Mouse (Mus musculus) ovary, postnatal 36 days (tissue): ENCODE measurements around the gene Prkar2a.
"Not testable (repeated sequence)": the region's sequence is repeated elsewhere in the genome, so short reads cannot be mapped to it uniquely, and the experiment has no call there.

Experiments used
- DNase-seq: peaks from one replicate; pipeline ENCODE4 v3.0.0; 2022; ENCODE audit warnings: low spot score, mixed read lengths

Prkar2a gene

DNA sequence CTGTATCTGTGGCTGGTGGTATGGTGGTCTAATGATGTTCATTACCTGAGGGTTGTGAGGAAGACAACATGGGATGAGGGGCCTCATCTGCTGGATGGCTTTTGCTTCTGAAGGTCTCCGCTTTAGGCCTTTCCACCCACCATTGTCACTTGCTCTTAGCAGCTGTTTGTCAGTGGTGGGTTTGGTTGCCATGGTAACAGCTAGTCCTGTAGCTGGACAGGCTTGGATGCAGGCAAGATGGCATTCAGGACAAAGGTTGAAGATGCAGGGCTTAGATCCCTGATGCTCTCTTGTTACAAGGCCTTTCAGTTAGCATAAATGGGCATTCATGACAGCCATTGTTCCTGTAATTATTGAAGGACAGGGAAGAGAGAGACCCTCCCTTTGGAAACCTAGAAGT lies at the start of gene Prkar2a:
Gene Prkar2a (plus strand): TSS at position 209 of the 400 bp plus-strand sequence.
- no peak for DNase-seq

DNA sequence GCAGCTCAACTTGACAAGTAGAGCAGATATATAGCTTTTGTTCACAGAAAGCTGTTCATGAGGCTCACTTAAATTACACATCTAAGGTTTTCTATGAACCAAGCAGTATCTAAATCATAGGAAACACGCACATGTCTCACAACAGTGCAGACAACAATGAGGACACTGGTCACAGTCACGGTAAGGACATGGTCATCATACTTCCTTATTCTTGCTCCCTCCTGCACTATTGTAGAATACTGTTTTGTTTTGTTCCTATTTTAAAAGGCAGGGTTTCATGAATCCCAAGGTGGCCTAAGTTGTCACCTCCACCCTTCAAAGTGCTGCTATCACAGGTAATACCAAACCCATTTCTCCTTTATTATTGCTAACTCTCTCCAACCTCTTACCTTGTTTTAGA lies 49.3 kb upstream of the Prkar2a start:
- no peak for DNase-seq

DNA sequence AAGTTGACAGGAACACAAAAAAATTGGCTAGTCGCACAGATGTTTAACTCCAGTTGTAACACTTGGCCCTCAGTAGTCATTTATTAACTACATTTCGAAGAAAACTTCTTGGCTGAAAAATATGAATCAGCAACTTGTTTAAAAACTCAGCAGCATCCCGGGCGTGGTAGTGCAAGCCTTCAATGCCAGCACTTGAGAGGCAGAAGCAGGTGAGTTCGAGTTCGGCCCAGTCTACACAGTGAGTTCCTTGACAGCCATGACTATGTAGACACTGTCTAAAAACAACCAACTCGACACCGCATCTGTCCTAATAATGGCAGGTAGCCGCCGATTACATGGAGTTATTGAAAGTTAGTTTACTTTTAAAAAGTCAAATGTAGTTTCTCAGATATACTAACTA lies 40.9 kb upstream of the Prkar2a start:
- no peak for DNase-seq

DNA sequence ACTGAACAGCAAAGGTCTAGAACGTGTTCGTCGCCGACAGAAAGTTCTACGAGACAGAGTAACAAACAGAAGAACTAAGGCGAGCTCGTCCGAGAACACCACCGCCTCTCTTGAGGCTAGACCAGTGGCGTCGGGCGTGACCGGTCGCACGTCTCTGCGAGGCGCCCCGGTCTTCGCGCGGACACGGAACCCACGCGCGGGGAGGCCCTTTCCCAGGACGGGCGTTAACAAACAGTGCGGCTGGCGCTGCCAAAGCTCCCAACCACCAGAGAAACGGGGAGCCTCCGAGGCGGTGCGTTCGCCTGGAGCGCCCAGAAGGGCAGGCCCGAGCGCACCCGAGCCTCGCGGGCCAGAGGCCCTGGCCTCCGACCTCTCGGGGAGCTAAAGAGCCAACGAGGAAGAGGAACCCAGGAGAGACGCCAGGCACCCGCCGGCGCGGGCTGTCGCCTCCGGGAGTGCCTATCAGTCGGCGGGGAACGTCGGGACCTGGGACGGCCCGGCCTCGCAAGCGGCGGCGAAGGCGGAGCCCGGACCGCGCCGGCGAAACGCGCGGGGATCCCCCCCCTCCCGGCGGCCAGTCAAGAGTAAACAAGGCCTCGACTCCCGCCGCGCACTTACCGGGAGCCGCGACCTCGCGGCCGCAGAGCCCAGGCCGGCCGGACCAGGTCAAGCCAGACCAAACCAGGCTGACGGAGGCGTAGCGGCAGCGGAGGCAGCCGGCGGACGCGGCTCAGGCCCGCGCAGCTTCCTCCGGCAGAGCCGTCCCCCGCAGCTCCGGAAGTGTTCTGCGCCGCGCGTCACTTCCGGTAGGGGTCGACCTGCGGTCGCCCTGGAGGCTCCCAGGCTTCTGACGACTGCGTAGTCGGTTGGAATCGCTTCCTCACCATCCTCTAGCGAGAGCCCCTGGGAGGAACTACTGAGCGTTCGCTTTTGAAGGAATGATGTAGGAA lies 40.2 kb upstream of the Prkar2a start, which contains the start of gene Arih2:
Gene Arih2 (minus strand): TSS at position 776 of the 950 bp plus-strand sequence.
- DNase-seq, result peak; percentile 92

DNA sequence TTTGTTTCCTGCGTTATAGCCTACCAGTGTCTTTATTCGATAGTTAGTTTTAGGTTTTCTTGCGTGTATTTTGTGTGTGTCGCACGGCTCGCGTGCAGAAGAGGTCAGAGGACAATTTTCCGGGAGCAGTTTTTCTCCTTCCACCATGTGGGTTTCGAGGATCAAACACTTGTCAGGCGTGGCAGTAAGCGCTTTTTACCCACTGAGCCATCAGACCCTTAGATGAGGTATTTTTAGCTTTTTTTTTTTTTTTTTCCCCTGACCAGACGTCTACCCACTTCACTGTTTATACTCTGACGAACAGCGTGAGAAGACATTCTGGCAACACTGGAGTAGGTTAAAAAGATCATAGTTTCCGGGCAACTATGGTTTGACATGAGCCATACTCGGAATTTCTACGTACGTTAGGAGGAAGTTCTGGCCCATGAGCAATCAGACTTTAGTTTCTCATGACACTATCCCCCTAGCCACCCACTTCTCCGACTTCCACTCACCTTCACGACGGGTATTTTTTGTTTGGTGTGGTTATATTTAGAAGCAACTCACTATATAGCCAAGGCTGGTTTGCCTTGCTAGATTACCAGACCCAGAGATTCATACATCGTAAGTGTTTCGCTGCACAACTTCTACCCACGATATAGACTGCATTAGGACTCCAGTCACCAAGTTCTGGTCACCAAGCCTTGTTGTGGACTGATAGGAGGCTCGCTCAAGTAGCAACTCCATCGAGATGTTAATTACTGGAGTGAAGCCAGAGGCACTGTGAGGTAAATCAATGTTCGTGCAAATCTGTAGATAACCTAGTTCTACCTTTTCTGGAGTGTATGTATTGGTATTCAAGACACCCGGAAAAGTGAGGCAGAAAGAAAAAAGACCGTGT lies 39.3 kb upstream of the Prkar2a start:
- no peak for DNase-seq

DNA sequence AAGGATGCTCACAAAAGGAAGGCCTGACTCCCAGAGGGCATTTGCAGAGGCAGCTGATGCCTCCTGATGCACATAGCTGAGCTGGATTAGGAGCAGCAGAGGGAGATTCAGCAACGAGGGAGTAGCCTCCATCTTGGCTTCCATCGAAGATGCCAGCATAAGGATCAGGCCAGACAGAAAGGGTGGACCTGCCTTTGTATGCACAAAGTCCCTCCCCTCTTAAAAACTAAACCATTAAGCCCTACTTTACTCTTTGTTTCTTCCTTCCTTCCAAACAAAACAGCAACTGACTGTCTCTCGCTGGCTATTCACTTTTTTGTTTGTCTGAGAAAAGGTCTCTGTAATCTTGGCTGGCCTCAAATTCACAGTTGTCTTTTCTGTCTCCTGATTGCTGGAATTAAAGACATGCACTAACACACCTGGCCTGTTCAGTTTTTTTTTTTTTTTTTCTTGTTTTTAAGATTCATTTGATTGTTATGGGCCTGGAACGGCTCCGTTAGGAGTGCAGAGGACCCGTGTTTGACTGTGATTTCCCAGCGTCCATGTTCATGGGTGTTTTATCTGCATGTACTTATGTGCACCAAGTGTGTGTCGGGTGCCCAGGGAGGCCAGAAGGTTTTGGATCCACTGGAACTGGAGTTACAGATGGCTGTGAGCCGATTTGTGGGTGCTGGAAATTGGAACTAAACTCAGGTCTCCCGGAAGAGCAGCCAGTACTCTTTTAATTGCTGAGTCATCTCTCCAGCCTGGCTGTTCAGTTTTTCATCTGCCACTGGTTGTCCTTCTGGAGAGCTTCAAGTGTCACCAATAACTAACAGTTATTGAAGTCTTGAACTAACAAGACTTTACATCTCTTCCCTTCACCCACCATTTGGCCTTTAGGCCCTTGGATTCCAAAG lies 34.3 kb upstream of the Prkar2a start:
- DNase-seq, result no peak

DNA sequence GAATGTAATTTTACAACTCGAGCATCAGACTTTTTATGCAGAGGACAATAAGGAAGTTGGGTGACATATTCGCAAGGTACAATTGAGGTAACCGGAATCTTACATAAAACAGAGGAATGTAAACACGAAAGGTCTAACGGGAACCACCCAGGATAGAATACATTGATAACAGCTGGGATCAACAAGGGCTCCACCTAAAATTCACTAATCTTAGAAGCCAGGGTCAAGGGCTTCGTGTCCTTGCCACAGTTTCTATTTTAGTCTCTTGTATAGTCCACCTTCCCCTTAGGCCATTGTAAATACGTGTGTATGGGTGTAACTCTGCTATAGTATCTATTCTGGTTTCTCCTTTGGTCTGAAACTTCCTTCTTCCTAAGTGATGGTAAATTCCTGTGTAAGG lies 33.2 kb upstream of the Prkar2a start:
- DNase-seq, result not testable (repeated sequence)

DNA sequence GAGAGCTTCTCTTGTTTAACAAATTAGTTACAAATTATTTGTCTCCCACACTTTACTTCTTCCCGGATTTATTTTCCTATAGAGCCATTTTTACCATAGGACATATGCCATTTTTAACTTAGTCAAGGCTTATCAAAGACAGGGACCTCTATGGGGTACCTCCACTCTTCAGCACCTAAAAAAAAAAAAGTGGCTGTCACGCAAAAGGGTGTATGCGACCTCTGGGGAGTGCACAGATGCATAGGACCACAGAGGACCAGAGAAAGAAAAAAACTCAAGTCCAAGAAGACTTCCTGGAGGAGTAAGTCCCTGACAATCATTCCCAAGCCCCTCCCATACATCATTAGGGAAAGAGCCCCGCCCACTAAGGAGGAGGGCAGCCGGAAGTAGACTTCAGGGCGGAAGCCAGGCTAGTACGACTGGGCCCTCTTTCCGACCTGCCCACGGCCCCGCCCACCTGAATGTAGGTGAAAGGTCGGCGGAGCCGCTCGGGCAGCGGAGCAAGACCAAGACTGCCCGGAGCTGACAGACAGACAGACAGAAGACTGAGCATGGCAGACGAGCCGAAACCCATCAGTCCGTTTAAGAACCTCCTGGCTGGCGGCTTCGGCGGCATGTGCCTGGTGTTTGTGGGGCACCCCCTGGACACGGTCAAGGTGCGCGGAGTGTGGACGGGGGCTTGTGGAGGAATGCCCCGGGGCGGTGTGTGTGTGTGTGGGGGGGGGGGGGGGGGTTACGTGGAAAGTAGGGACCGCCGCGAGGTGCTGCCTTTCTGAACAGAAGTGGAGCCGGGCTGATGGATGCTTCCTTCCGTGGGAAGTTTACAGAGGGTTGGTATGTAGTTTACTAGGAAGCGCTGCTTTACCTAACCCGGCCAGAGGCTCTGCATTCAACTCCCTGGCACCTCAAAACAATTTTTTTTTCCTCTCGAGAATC lies 27.2 kb upstream of the Prkar2a start, which contains the start of gene Slc25a20:
Gene Slc25a20 (plus strand): TSS at position 412 of the 936 bp plus-strand sequence.
- peak; percentile 82 for DNase-seq

DNA sequence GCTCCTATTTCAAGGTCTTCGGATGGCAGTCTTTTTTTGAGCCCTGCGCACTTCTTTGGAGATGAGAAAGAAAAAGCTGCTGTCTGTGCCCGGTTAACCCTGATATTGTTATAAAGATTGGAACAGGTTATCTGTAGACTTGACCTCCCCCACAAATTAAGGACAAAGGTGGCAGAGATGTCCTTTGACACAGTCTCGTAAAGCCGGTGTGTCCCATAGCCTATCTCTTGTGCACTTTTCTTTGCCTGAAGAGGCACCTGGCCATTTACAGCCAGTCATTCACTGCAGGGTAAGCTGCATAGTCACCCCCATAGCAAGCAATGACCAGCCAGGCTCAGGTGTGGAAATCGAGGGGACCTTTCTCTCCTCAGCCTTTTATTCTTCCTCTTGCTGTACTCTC lies 26.5 kb upstream of the Prkar2a start:
- DNase-seq, result no peak

DNA sequence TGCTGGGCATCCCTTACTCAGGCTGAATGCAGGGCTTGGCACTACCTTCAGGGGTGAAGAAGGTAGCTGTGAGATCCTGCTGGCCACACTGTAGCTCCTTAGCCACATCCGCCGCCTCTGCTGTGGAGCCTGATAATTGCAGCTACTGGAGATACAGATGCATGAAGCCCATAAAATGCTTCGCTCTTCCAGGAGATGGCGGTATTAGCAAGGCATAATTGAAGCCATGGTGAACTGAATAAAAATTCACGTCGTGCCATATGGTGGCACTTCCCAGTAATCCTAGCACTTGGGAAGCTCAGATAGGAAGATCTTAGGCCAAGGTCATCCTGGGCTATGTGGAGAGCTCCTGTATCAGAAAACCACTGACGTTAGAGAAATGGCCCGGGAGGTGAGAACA lies 19.2 kb upstream of the Prkar2a start:
- DNase-seq, result no peak

DNA sequence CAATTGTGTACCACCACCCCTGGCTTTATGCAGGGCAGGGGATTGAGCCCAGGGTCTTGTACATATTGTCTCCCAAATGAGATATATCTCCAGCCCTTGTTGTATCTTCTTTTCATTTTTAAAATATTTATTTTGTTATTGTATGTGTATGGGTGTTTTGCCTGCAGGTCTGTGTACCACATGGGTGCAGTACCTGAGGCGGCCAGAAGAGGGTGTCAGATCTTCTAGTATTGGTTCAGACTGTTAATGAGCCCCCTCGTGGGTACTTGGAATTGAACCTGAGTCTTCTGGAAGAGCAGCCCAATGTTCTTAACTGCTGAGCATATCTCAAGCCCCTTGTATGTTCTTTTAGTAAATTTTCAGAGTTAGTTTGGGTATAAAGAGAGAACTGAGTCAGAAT lies 16.0 kb upstream of the Prkar2a start:
- DNase-seq, result no peak

DNA sequence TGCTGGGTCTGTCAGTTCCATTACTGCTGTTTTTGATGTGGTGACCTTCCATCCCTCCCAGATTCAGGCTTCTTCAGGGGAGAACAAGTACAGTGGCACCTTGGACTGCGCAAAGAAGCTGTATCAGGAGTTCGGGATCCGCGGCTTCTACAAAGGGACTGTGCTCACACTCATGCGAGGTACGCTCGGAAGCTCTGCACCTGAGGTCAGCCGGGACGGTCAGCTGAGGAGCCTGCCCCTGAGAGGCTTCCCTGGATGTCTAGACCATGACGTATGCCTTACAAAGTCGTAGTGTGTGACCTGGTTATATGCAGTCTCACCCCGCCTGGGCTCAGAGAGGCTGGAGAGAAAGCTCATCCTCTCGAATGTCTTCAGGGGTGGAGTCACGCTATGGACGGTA lies 9.1 kb upstream of the Prkar2a start:
- no peak for DNase-seq

DNA sequence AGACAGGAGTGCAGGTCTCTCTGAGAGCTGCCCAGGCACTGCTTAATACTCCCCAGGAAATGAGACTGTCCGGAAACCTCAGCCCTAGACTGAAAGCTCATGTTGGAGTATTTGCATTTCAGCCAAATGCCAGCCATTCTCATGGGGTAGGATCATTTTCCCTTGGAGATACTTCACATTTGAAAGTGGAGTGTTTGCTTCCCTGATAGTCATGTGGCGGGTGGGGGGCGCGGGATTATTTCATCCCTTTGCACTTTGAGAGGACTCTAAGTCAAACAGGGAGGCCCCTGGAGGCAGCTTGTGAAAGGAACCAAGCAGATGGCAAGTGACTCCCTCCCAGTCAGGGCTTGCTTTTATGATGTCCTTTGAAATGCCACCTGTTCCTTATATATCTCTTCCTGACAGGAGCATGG lies 2.6 kb upstream of the Prkar2a start:
- DNase-seq, result no peak

DNA sequence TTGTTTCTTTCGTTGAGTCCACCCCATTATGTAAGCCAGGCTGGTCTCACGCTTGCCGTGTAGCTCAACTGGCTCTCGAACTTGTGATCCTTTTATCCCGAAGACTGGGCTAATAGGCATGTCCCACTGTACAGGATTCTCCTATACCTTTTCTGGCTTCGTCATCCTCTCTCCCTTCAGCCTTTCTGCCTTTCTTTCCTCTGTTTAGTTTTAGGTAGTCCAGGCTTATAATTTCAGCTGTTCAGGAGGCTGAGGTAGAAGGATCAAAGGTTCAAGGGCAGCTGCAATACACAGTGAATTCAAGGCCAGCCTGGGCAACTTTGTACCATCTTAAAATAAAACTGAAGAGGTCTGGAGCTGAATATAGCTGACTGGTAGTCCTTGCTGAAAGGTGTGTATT lies 1.9 kb upstream of the Prkar2a start:
- no peak for DNase-seq

DNA sequence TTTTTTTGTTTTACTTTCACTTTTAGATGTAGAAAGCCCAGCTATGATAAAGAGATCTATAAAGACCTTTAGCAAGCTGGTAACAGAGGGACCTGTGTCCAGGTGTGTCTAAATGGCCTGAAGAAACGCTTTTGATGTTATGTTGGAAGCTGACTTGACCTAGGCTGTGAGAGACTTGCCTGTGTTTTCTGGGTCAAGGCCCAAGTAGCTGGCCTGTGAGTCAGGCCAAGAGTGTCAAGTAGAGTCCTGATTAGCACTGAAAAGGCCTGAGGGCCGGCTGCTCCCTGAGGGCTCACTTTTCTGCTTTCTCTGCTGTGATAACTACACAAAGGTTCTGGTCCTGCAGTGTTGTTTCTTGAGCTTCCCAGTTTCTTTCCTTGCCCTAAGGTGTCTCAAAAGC lies 1.4 kb upstream of the Prkar2a start:
- no peak for DNase-seq

DNA sequence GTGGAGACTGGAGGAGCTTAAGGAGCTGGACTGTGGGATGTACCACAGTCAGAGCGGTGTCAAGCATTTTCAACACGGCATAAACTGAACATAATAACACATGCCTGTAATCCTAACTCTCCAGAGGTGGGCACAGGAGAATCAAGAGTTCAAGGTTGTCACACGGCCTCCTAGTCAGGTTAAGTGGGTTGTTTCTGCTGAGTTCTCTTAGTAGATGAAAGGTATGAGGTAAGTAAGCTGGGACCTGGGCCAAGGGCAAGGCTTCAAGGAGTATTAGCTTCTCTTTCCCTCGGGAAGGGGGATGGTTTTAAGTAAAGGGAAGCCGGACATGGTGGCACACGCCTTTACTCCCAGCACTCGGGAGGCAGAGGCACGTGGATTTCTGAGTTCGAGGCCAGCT lies 663 bp upstream of the Prkar2a start:
- no peak for DNase-seq

DNA sequence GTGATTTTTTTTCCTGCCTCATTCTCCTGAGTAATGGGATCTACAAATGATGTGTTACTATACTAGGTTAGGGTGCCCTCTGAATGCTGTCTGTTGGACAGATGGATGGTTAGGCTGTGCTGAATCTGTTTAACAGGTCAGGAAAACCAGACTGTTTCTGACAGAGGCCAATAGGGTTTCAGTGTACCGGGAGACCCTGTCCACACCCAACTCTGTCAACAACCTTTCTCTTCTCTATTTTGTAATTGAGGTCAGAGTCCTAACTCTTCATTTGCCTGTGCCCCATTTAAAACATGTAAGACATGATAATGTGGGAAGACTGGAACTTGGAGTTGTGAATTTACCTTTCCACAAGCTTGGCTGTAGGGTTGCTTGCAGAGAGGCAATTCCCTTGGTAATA lies 879 bp downstream of the Prkar2a start:
- DNase-seq, result no peak

DNA sequence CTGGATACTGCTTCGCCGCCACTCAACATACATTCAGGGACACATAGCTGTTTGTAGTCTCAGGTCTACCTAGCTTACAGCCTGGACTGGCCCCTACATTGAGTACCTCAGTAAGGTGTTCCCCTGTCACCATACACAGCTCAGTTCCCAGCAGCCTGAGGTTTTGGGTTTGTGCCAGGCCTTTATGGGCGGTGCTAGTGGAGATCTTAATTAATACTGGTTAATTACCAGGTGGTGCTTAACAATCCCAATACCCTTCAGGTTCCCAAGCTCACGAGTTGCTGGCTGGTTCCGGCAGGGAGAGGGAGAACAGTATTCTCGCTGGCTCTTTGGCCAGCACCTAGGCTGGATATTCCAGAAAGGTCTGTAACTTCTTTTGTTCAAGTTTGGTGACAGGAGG lies 1.8 kb downstream of the Prkar2a start:
- DNase-seq, result no peak

DNA sequence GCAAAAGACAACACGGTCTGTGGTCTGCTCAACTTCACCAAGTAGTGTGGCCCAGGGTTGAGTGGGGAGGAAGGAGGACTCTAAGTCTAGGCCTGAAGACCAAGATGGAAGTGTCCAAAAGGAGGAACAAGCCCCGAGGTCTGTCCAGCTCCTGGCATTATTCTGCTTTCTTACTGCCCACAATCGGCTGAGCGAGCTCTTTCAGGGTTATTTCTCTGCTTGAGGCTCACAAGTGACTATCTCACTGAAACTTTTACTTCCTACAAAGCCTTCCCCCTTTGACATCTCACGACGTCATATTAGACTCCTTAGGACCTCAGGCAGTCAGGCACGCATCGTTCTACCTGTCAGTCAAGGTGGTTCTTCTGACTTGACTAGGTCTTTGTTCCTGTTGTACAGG lies 2.3 kb downstream of the Prkar2a start:
- DNase-seq, result no peak

DNA sequence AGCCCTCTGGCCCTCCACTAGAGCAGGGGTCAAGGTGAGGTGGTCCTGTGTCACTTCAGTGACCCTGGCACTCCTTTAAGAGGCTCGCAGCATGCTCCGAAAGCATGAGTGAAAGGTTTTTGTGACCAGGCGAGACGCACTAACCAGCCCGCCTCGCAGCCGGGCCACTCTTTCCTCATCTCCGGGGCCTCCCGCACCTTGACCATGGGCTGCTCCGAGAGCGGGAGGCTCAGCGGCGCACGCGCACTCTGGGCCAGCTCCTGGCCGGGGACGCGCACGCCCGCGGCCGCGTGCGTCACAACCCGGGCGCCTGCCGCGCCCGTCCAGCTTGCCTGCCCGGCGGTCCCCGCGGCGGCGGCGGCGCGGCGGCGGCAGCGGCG lies 2.7 kb downstream of the Prkar2a start:
- DNase-seq, result peak; percentile 90
